Mouse (Mus musculus): ENCODE measurements around the gene Npcd. TPM values are rescaled to one million over a fixed set of nuclear protein-coding genes. Genes with fewer than 3 reads are reported as not detected.

Gene Npcd
- polyA plus RNA-seq, 1 experiment = 0.68 TPM

- DNase-seq (ENCODE audit: low read depth in 1 of 2, low spot score in 2 of 2) = no peak
- Histone ChIP-seq H3K27ac (ENCODE audit: insufficient read depth, low read length) (no peak overlapping the region), H3K4me3 (ENCODE audit: extremely low read depth, insufficient read depth, insufficient read length) (no peak overlapping the region), H3K4me1 (ENCODE audit: control insufficient read depth, insufficient read depth, insufficient read length) (no peaks in the 10 kb centered on the region), H3K36me3 (ENCODE audit: control insufficient read depth, insufficient read depth, low read length) (no peaks in the 10 kb centered on the region), H3K27me3 (ENCODE audit: control insufficient read depth, insufficient read depth, low read length) (no peaks in the 10 kb centered on the region)
- TF ChIP-seq POLR2A (IDR thresholded peaks at IDR 0.05; ENCODE audit: low read depth, low read length) = no peak
- no peak for TF ChIP-seq CTCF (IDR thresholded peaks at IDR 0.05; ENCODE audit: extremely low read depth, insufficient read depth, insufficient read length, insufficient replicate concordance)
- WGBS = 78% methylated on average over 8 of the region's 8 CpGs
Measured at GRCm38 (mm10) chr15:79787815-79788214, 46.2 kb downstream of the Npcd start.

GRCm38 (mm10) chr15:79785056-79785455, 49.0 kb downstream of the Npcd start:
- no peaks in the 10 kb centered on the region for H3K36me3 ChIP-seq (ENCODE audit: control insufficient read depth, insufficient read depth, low read length)
- no peak for TF ChIP-seq POLR2A (IDR thresholded peaks at IDR 0.05; ENCODE audit: low read depth, low read length)
- 81% methylated on average over 1 of the region's 1 CpGs for WGBS
- no peaks in the 10 kb centered on the region for H3K4me1 ChIP-seq (ENCODE audit: control insufficient read depth, insufficient read depth, insufficient read length)
- no peak overlapping the region for H3K27ac ChIP-seq (ENCODE audit: insufficient read depth, low read length)
- no peak overlapping the region for H3K4me3 ChIP-seq (ENCODE audit: extremely low read depth, insufficient read depth, insufficient read length)
- DNase-seq (ENCODE audit: low read depth in 1 of 2, low spot score in 2 of 2) = no peak
- no peaks in the 10 kb centered on the region for H3K27me3 ChIP-seq (ENCODE audit: control insufficient read depth, insufficient read depth, low read length)

GRCm38 (mm10) chr15:79777749-79778148, 56.3 kb downstream of the Npcd start, which contains the start of gene Dnal4:
Dnal4 (minus strand) TSS chr15:79777849.
- TF ChIP-seq POLR2A (IDR thresholded peaks at IDR 0.05; ENCODE audit: low read depth, low read length) (no peak), CTCF (IDR thresholded peaks at IDR 0.05; ENCODE audit: extremely low read depth, insufficient read depth, insufficient read length, insufficient replicate concordance) (no peak)
- DNase-seq (ENCODE audit: low read depth in 1 of 2, low spot score in 2 of 2) = no peak
- Histone ChIP-seq H3K4me1 (ENCODE audit: control insufficient read depth, insufficient read depth, insufficient read length) (peaks cover 2% of the 10 kb centered on the region; the same call in 1 of the 2 replicates), H3K4me3 (ENCODE audit: extremely low read depth, insufficient read depth, insufficient read length) (no peak within 1 kb of the TSS), H3K36me3 (ENCODE audit: control insufficient read depth, insufficient read depth, low read length) (no peaks in the 10 kb centered on the region), H3K27me3 (ENCODE audit: control insufficient read depth, insufficient read depth, low read length) (no peaks in the 10 kb centered on the region), H3K27ac (ENCODE audit: insufficient read depth, low read length) (no peak within 1 kb of the TSS)

- 73% methylated on average over 7 of the region's 7 CpGs for WGBS
- Histone ChIP-seq H3K27me3 (ENCODE audit: control insufficient read depth, insufficient read depth, low read length) (no peaks in the 10 kb centered on the region), H3K36me3 (ENCODE audit: control insufficient read depth, insufficient read depth, low read length) (no peaks in the 10 kb centered on the region), H3K27ac (ENCODE audit: insufficient read depth, low read length) (no peak overlapping the region), H3K4me3 (ENCODE audit: extremely low read depth, insufficient read depth, insufficient read length) (no peak overlapping the region), H3K4me1 (ENCODE audit: control insufficient read depth, insufficient read depth, insufficient read length) (peaks cover 2% of the 10 kb centered on the region; the same call in 1 of the 2 replicates)
- no peak for TF ChIP-seq POLR2A (IDR thresholded peaks at IDR 0.05; ENCODE audit: low read depth, low read length)
- TF ChIP-seq CTCF (IDR thresholded peaks at IDR 0.05; ENCODE audit: extremely low read depth, insufficient read depth, insufficient read length, insufficient replicate concordance) = no peak
- no peak for DNase-seq (ENCODE audit: low read depth in 1 of 2, low spot score in 2 of 2)
Measured at GRCm38 (mm10) chr15:79775662-79776061, 58.4 kb downstream of the Npcd start.

GRCm38 (mm10) chr15:79774117-79775027, 59.7 kb downstream of the Npcd start:
- peak; percentile 96 to 98 for DNase-seq (ENCODE audit: low read depth in 1 of 2, low spot score in 2 of 2)
- Histone ChIP-seq H3K27me3 (ENCODE audit: control insufficient read depth, insufficient read depth, low read length) (no peaks in the 10 kb centered on the region), H3K36me3 (ENCODE audit: control insufficient read depth, insufficient read depth, low read length) (no peaks in the 10 kb centered on the region), H3K4me3 (ENCODE audit: extremely low read depth, insufficient read depth, insufficient read length) (peak overlapping the region; percentile 74), H3K27ac (ENCODE audit: insufficient read depth, low read length) (no peak overlapping the region), H3K4me1 (ENCODE audit: control insufficient read depth, insufficient read depth, insufficient read length) (peaks cover 2% of the 10 kb centered on the region; the same call in 1 of the 2 replicates)
- no peak for TF ChIP-seq CTCF (IDR thresholded peaks at IDR 0.05; ENCODE audit: extremely low read depth, insufficient read depth, insufficient read length, insufficient replicate concordance)
- WGBS = 1% methylated on average over 48 of the region's 50 CpGs

- DNase-seq (ENCODE audit: low read depth in 1 of 2, low spot score in 2 of 2) = no peak
- H3K36me3 ChIP-seq (ENCODE audit: control insufficient read depth, insufficient read depth, low read length) = no peaks in the 10 kb centered on the region
- TF ChIP-seq CTCF (IDR thresholded peaks at IDR 0.05; ENCODE audit: extremely low read depth, insufficient read depth, insufficient read length, insufficient replicate concordance) = no peak
- TF ChIP-seq POLR2A (IDR thresholded peaks at IDR 0.05; ENCODE audit: low read depth, low read length) = no peak
- H3K27me3 ChIP-seq (ENCODE audit: control insufficient read depth, insufficient read depth, low read length) = no peaks in the 10 kb centered on the region
- H3K27ac ChIP-seq (ENCODE audit: insufficient read depth, low read length) = no peak overlapping the region
- WGBS = 87% methylated on average over 21 of the region's 21 CpGs
- H3K4me1 ChIP-seq (ENCODE audit: control insufficient read depth, insufficient read depth, insufficient read length) = peaks cover 7% of the 10 kb centered on the region; the same call in 1 of the 2 replicates
- H3K4me3 ChIP-seq (ENCODE audit: extremely low read depth, insufficient read depth, insufficient read length) = no peak overlapping the region
Measured at GRCm38 (mm10) chr15:79770629-79771240, 63.3 kb downstream of the Npcd start.

- Histone ChIP-seq H3K4me1 (ENCODE audit: control insufficient read depth, insufficient read depth, insufficient read length) (peaks cover 5% of the 10 kb centered on the region; the same call in 1 of the 2 replicates), H3K27me3 (ENCODE audit: control insufficient read depth, insufficient read depth, low read length) (no peaks in the 10 kb centered on the region), H3K27ac (ENCODE audit: insufficient read depth, low read length) (peak overlapping the region; percentile 39), H3K36me3 (ENCODE audit: control insufficient read depth, insufficient read depth, low read length) (no peaks in the 10 kb centered on the region), H3K4me3 (ENCODE audit: extremely low read depth, insufficient read depth, insufficient read length) (no peak overlapping the region)
- no peak for DNase-seq (ENCODE audit: low read depth in 1 of 2, low spot score in 2 of 2)
- 12% methylated on average over 6 of the region's 6 CpGs for WGBS
- no peak for TF ChIP-seq CTCF (IDR thresholded peaks at IDR 0.05; ENCODE audit: extremely low read depth, insufficient read depth, insufficient read length, insufficient replicate concordance)
- TF ChIP-seq POLR2A (IDR thresholded peaks at IDR 0.05; ENCODE audit: low read depth, low read length) = no peak
Measured at GRCm38 (mm10) chr15:79768302-79768701, 65.7 kb downstream of the Npcd start.

Measured in spleen, adult 2 months (tissue).